Mouse (Mus musculus) liver, embryonic 15.5 days (tissue): ENCODE data around the gene Smg6. TPM values are rescaled to one million over a fixed set of nuclear protein-coding genes. Genes with fewer than 3 reads are reported as not detected.
"Not testable (repeated sequence)": the region's sequence is repeated elsewhere in the genome, so short reads cannot be mapped to it uniquely, and the experiment has no call there.

ENCODE experiments used
- ATAC-seq: fragments of 200-750 bp; cut with Nextera tagmentation; 2 replicates; pipeline ENCODE4 v1.8.0; 2017; ENCODE audit warnings: moderate number of reproducible peaks, mild to moderate bottlenecking, moderate library complexity; ENCODE audit not compliant: insufficient read depth
- H3K27ac ChIP-seq: fragments of 300-500 bp; sonication (generic); replicated peaks from 2 replicates; pipeline ENCODE4 v1.5.1; 2015; ENCODE audit warnings: mild to moderate bottlenecking, inconsistent platforms
- H3K27me3 ChIP-seq: fragments of 300-500 bp; sonication (generic); 2 replicates; pipeline ENCODE4 v1.6.1; 2015; ENCODE audit warnings: mild to moderate bottlenecking, inconsistent platforms
- H3K36me3 ChIP-seq: fragments of 300-500 bp; sonication (generic); replicated peaks from 2 replicates; pipeline ENCODE4 v1.6.1; 2015; ENCODE audit warnings: moderate library complexity, mild to moderate bottlenecking, inconsistent platforms
- H3K4me1 ChIP-seq: fragments of 300-500 bp; sonication (generic); replicated peaks from 2 replicates; pipeline ENCODE4 v1.6.1; 2015; ENCODE audit warnings: inconsistent platforms
- H3K4me2 ChIP-seq: fragments of 300-500 bp; sonication (generic); 2 replicates; pipeline ENCODE4 v1.6.1; 2015; ENCODE audit warnings: moderate library complexity, mild to moderate bottlenecking, inconsistent platforms
- H3K4me3 ChIP-seq: fragments of 300-500 bp; sonication (generic); replicated peaks from 2 replicates; pipeline ENCODE4 v1.5.1; 2015; ENCODE audit warnings: mild to moderate bottlenecking, inconsistent platforms
- H3K9ac ChIP-seq: fragments of 300-500 bp; sonication (generic); 2 replicates; pipeline ENCODE4 v1.6.1; 2015; ENCODE audit warnings: moderate library complexity, mild to moderate bottlenecking, inconsistent platforms
- H3K9me3 ChIP-seq: fragments of 300-500 bp; sonication (generic); replicated peaks from 2 replicates; pipeline ENCODE4 v1.6.1; 2016; ENCODE audit warnings: inconsistent platforms
- WGBS: fragments of 180-500 bp; shearing (Covaris S2); methylation state at CpG from one replicate; pipeline ENCODE4 v1.1.7; 2015; ENCODE audit warnings: mixed read lengths; ENCODE audit not compliant: insufficient replicate concordance; 5-methylcytosine and 5-hydroxymethylcytosine counted together
- polyA plus RNA-seq: library from polyadenylated mRNA; unstranded; fragments of >200 nt; fragmentation: Nextera tagmentation; extraction: Ambion mirVana; gene quantifications from 2 replicates; pipeline ENCODE4 v1.2.1, GENCODE M21; 2015

Gene Smg6
- polyA plus RNA-seq, 1 experiment from 2014 or later, result 4.5 TPM

- no peak within 1 kb of the TSS for H3K27ac ChIP-seq
- 4% methylated on average over 23 of the region's 23 CpGs for WGBS
- H3K4me1 ChIP-seq, result peaks cover 94% of the 10 kb centered on the region
- H3K36me3 ChIP-seq, result no peaks in the 10 kb centered on the region
- peak within 1 kb of the TSS; percentile 32; the same call in 1 of the 2 replicates for H3K9ac ChIP-seq
- H3K4me2 ChIP-seq, result peak within 1 kb of the TSS; percentile 83
- no peaks in the 10 kb centered on the region; the same call in 1 of the 2 replicates for H3K9me3 ChIP-seq
- H3K4me3 ChIP-seq, result peak within 1 kb of the TSS; percentile 54
- no peak for ATAC-seq
- peaks cover 99% of the 10 kb centered on the region for H3K27me3 ChIP-seq
These were observed 243.9 kb downstream of the Smg6 start, which contains the start of gene Hic1 for GRCm38 (mm10) chr11:75169405-75170080. Gene Hic1 (minus strand): TSS chr11:75169519.

DNA sequence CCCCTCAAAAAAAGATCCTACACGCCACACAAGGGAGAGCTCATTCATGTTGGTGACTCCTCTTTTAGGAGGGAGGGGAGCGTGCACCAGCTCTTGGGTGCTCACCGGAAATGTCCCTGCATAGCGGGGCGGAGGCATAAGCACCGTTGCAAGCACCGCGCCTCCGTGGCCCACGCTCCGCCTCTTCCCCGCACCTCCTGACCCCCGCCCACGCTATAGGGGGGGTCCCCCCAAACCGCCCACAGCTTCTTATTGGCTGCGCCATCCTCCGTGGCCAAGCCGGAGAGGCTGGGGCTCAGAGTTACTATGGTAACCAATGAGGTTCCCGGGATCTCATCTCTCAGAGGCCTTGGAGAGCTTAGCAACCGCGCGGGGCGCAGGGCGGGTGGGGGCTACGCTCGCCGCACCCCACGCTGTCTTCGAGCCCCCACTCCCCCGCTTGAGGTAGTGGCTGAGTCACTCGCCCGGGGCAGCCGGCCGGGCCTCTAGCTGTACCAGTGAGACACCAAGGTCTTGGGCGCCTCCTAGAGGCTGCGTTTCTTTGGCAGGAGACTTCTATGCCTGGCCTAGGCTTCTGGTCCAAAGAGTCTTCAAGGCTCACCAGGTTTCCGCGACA lies 244.6 kb downstream of the Smg6 start:
- under 1% methylated on average over 38 of the region's 38 CpGs for WGBS
- Histone ChIP-seq H3K9me3 (no peaks in the 10 kb centered on the region; the same call in 1 of the 2 replicates), H3K27me3 (peaks cover 99% of the 10 kb centered on the region), H3K4me3 (peak overlapping the region; percentile 44), H3K9ac (no peak overlapping the region), H3K27ac (no peak overlapping the region), H3K4me2 (peak overlapping the region; percentile 83), H3K4me1 (peaks cover 87% of the 10 kb centered on the region), H3K36me3 (no peaks in the 10 kb centered on the region)
- ATAC-seq, result peak; percentile 17; the same call in 1 of the 2 replicates

DNA sequence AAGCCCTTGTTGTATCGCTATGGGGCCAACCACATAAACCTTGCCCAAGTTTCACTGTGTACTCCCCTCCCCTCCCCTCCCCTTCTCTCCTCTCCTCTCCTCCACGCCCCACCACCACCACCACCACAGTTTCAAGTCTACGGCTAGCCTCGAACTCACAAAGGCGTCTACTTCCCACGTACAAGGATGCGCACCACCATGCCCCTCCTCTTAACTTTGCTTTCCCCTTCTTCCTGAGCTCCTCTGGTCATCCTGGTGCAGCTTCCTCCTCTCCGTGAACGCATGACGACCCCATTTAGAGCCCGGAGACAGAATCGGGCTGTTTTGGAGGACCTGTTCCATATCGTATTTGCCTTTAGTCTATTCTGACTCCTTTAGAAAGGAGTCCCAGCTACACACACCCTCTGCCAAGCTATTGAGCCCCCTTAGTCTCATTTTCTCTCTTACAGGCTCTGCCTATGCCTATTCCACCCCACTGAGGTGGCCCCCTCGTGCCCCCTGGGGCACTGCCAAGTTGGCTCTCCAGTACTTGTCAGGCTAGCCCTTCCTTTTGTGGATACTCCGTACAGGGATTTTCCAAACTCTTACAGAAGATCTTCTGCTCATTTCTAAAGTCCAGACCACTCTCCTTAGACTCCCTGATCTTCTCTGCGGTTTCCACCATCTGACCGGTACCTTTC lies 245.7 kb downstream of the Smg6 start:
- Histone ChIP-seq H3K27ac (no peak overlapping the region), H3K4me3 (no peak overlapping the region), H3K27me3 (peaks cover 99% of the 10 kb centered on the region), H3K36me3 (0 out of 2 replicates have a peak, but pooled peaks cover under 1% of the 10 kb centered on the region), H3K4me1 (peaks cover 76% of the 10 kb centered on the region), H3K9ac (no peak overlapping the region), H3K4me2 (peak overlapping the region; percentile 83; the same call in 1 of the 2 replicates), H3K9me3 (no peaks in the 10 kb centered on the region; the same call in 1 of the 2 replicates)
- no peak for ATAC-seq
- WGBS, result 7% methylated on average over 17 of the region's 17 CpGs

GRCm38 (mm10) chr11:75172151-75173094 lies 246.8 kb downstream of the Smg6 start:
- Histone ChIP-seq H3K4me3 (peak overlapping the region; percentile 62), H3K4me1 (peaks cover 66% of the 10 kb centered on the region), H3K27me3 (peaks cover 89% of the 10 kb centered on the region), H3K9me3 (no peaks in the 10 kb centered on the region; the same call in 1 of the 2 replicates), H3K27ac (no peak overlapping the region), H3K36me3 (peaks cover 11% of the 10 kb centered on the region; the same call in 1 of the 2 replicates), H3K9ac (0 out of 2 replicates have a peak overlapping the region, but pooled peaks have one; percentile 18), H3K4me2 (peak overlapping the region; percentile 92)
- ATAC-seq, result no peak
- 1% methylated on average over 74 of the region's 75 CpGs for WGBS

- peaks cover 66% of the 10 kb centered on the region for H3K4me1 ChIP-seq
- no peak overlapping the region for H3K27ac ChIP-seq
- H3K27me3 ChIP-seq, result peaks cover 81% of the 10 kb centered on the region
- peak overlapping the region; percentile 62 for H3K4me3 ChIP-seq
- 0 out of 2 replicates have a peak overlapping the region, but pooled peaks have one; percentile 18 for H3K9ac ChIP-seq
- peaks cover 12% of the 10 kb centered on the region; the same call in 1 of the 2 replicates for H3K36me3 ChIP-seq
- peak; percentile 49 for ATAC-seq
- peak overlapping the region; percentile 92 for H3K4me2 ChIP-seq
- under 1% methylated on average over 71 of the region's 71 CpGs for WGBS
- no peaks in the 10 kb centered on the region; the same call in 1 of the 2 replicates for H3K9me3 ChIP-seq
These were observed 247.6 kb downstream of the Smg6 start for GRCm38 (mm10) chr11:75173095-75173798.

GRCm38 (mm10) chr11:75173799-75174165 lies 248.2 kb downstream of the Smg6 start:
- Histone ChIP-seq H3K4me1 (peaks cover 66% of the 10 kb centered on the region), H3K27ac (no peak overlapping the region), H3K9me3 (no peaks in the 10 kb centered on the region; the same call in 1 of the 2 replicates), H3K4me3 (peak overlapping the region; percentile 62), H3K4me2 (peak overlapping the region; percentile 92), H3K9ac (no peak overlapping the region), H3K27me3 (peaks cover 75% of the 10 kb centered on the region), H3K36me3 (peaks cover 12% of the 10 kb centered on the region; the same call in 1 of the 2 replicates)
- 2% methylated on average over 15 of the region's 15 CpGs for WGBS
- no peak for ATAC-seq

- not testable (repeated sequence) for H3K9ac ChIP-seq, H3K4me3 ChIP-seq, H3K4me2 ChIP-seq, H3K9me3 ChIP-seq, ATAC-seq, H3K27ac ChIP-seq
- peaks cover 12% of the 10 kb centered on the region; the same call in 1 of the 2 replicates for H3K36me3 ChIP-seq
- peaks cover 62% of the 10 kb centered on the region for H3K4me1 ChIP-seq
- H3K27me3 ChIP-seq, result peaks cover 67% of the 10 kb centered on the region
- WGBS, result 50% methylated on average over 6 of the region's 6 CpGs
These were observed 249.0 kb downstream of the Smg6 start for GRCm38 (mm10) chr11:75174574-75174973.

GRCm38 (mm10) chr11:75178011-75178410 lies 252.4 kb downstream of the Smg6 start:
- no peak for ATAC-seq
- Histone ChIP-seq H3K9me3 (no peaks in the 10 kb centered on the region), H3K9ac (peak overlapping the region; percentile 81), H3K27me3 (peaks cover 33% of the 10 kb centered on the region), H3K4me2 (peak overlapping the region; percentile 80), H3K4me1 (peaks cover 31% of the 10 kb centered on the region), H3K36me3 (peaks cover 35% of the 10 kb centered on the region), H3K27ac (peak overlapping the region; percentile 68), H3K4me3 (peak overlapping the region; percentile 91)
- 34% methylated on average over 12 of the region's 12 CpGs for whole genome bisulfite sequencing

DNA sequence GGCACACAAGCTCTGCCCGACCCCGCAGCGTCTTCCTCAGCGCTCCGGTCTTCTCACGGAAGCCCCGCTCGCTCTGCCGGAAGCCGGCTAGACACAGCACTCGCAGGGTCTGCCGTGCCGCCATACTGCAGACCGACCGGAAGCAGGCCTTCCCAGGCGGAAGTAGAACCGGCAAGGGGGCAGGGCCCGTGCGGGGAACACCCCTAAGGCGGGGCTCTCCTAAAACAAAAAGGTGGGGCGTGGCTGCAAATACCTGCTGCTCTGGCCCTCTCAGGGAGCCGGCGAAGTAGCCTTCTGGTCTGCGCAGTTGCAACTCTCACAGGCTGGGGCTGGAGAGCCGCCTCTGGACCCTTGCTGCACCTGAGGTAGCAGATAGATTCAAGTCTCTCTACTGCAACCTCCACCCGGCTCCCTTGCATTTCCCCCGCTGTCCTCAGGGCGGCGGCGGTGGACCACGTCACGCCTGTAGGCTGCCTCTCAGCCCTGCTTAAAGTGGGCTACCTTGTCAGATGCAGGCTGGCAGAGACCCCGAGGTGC lies 253.1 kb downstream of the Smg6 start, which contains the start of gene Ovca2:
Gene Ovca2 (minus strand): TSS at position 164 of the 537 bp plus-strand sequence.
- ATAC-seq, result peak; percentile 92
- H3K4me1 ChIP-seq, result peaks cover 23% of the 10 kb centered on the region
- peak within 1 kb of the TSS; percentile 91 for H3K4me3 ChIP-seq
- H3K9me3 ChIP-seq, result no peaks in the 10 kb centered on the region
- peaks cover 38% of the 10 kb centered on the region for H3K36me3 ChIP-seq
- WGBS, result under 1% methylated on average over 33 of the region's 33 CpGs
- peak within 1 kb of the TSS; percentile 80 for H3K4me2 ChIP-seq
- peaks cover 26% of the 10 kb centered on the region for H3K27me3 ChIP-seq
- H3K9ac ChIP-seq, result peak within 1 kb of the TSS; percentile 81
- H3K27ac ChIP-seq, result peak within 1 kb of the TSS; percentile 68
